Mouse (Mus musculus): Measurements from ENCODE around the gene Prune2. TPM values are rescaled to one million over a fixed set of nuclear protein-coding genes. Genes with fewer than 3 reads are reported as not detected.

Gene Prune2
- polyA plus RNA-seq (2012; fragmentation: generic; extraction: Trizol), result 17.0 TPM
- long read RNA-seq, experiment 1, partial matches to known transcripts, result 7 of 16 reads
- long read RNA-seq, experiment 1, other reads (novel, unspliced or antisense), result 6 of 16 reads
- long read RNA-seq, experiment 2, partial matches to known transcripts, result 2 of 15 reads
- long read RNA-seq, experiment 2, other reads (novel, unspliced or antisense), result 12 of 15 reads

DNA sequence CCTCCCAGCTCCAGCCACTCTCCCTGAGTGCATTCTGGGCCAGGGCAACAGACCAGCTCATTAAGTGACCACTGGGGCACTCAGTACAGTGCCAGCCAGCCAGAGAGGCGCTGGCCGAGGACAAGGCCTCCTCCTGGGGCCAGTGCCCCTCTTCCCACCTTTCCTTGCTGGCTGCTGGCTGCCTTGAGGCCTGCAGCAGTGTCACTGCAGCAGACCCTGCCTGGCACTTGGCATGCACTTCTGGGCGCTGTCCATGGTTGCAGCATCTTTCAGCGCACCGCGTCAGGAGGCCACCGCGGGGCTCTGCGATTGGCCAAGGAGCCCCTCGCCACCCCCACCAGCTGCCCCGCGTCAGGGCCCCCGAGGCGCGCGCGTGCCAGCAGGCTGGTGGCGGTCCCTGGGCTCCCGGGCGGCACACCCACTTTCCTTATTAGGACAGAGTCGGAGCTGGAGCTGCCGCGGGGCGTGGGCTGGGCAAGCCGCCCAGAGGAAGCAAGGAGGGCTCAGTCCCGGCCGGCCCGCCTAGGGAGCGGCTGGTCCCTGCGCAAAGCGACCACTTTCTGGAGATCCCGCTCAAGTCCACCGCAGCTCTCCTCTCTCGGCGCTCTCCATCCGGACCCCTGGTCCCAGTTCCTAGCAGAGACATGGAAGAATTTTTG is at the start of gene Prune2:
Prune2 (plus strand) TSS at position 506 of the 659 bp plus-strand sequence.
- peak; percentile 87 for TF ChIP-seq MAX (IDR thresholded peaks at IDR 0.05)
- TF ChIP-seq MYOD1 (IDR thresholded peaks at IDR 0.05; ENCODE audit: control insufficient read depth, insufficient read length, low read depth), result no peak
- TF ChIP-seq CTCF (IDR thresholded peaks at IDR 0.05; ENCODE audit: control insufficient read depth, insufficient read depth, insufficient read length), result no peak
- TF ChIP-seq CEBPB (IDR thresholded peaks at IDR 0.05; ENCODE audit: low read depth), result peak; percentile 18
- TF ChIP-seq FOSL1 (IDR thresholded peaks at IDR 0.05; ENCODE audit: insufficient read depth, low read length, poor library complexity, severe bottlenecking), result no peak
- peak; percentile 59 for TF ChIP-seq USF1 (IDR thresholded peaks at IDR 0.05; ENCODE audit: low read depth)
- TF ChIP-seq MYOG (IDR thresholded peaks at IDR 0.05; ENCODE audit: control insufficient read depth, extremely low read depth, insufficient read length), result no peak
- peaks cover 12% of the 10 kb centered on the region for H3K36me3 ChIP-seq (ENCODE audit: control insufficient read depth, insufficient read depth)
- peaks cover 47% of the 10 kb centered on the region for H3K79me2 ChIP-seq (ENCODE audit: control insufficient read depth, insufficient read depth)
- peaks cover 40% of the 10 kb centered on the region for H3K79me3 ChIP-seq (ENCODE audit: low read depth)
- H3ac ChIP-seq (ENCODE audit: control insufficient read depth, insufficient read length, low read depth), result peak within 1 kb of the TSS; percentile 88
- peak within 1 kb of the TSS; percentile 81 for H3K4me3 ChIP-seq (ENCODE audit: insufficient read depth, poor library complexity, severe bottlenecking)
- H3K27me3 ChIP-seq (ENCODE audit: control insufficient read depth, insufficient read depth, insufficient read length), result no peaks in the 10 kb centered on the region

- H3K27me3 ChIP-seq (ENCODE audit: control insufficient read depth, insufficient read depth, insufficient read length), result no peaks in the 10 kb centered on the region
- no peaks in the 10 kb centered on the region for H3K79me2 ChIP-seq (ENCODE audit: control insufficient read depth, insufficient read depth)
- no peaks in the 10 kb centered on the region for H3K36me3 ChIP-seq (ENCODE audit: control insufficient read depth, insufficient read depth)
- H3K79me3 ChIP-seq (ENCODE audit: low read depth), result no peaks in the 10 kb centered on the region
- H3K4me3 ChIP-seq (ENCODE audit: insufficient read depth, poor library complexity, severe bottlenecking), result no peak overlapping the region
- no peak overlapping the region for H3ac ChIP-seq (ENCODE audit: control insufficient read depth, insufficient read length, low read depth)
- TF ChIP-seq MYOG (IDR thresholded peaks at IDR 0.05; ENCODE audit: control insufficient read depth, extremely low read depth, insufficient read length) (no peak), USF1 (IDR thresholded peaks at IDR 0.05; ENCODE audit: low read depth) (no peak), CEBPB (IDR thresholded peaks at IDR 0.05; ENCODE audit: low read depth) (no peak), MAX (IDR thresholded peaks at IDR 0.05) (no peak), CTCF (IDR thresholded peaks at IDR 0.05; ENCODE audit: control insufficient read depth, insufficient read depth, insufficient read length) (no peak), FOSL1 (IDR thresholded peaks at IDR 0.05; ENCODE audit: insufficient read depth, low read length, poor library complexity, severe bottlenecking) (no peak), MYOD1 (IDR thresholded peaks at IDR 0.05; ENCODE audit: control insufficient read depth, insufficient read length, low read depth) (no peak)
Observed at GRCm38 (mm10) chr19:16911507-16911906, 44.4 kb upstream of the Prune2 start.

- Histone ChIP-seq H3K79me3 (ENCODE audit: low read depth) (no peaks in the 10 kb centered on the region), H3ac (ENCODE audit: control insufficient read depth, insufficient read length, low read depth) (no peak overlapping the region), H3K4me3 (ENCODE audit: insufficient read depth, poor library complexity, severe bottlenecking) (no peak overlapping the region), H3K27me3 (ENCODE audit: control insufficient read depth, insufficient read depth, insufficient read length) (no peaks in the 10 kb centered on the region), H3K36me3 (ENCODE audit: control insufficient read depth, insufficient read depth) (no peaks in the 10 kb centered on the region), H3K79me2 (ENCODE audit: control insufficient read depth, insufficient read depth) (no peaks in the 10 kb centered on the region)
- TF ChIP-seq CEBPB (IDR thresholded peaks at IDR 0.05; ENCODE audit: low read depth) (no peak), MYOG (IDR thresholded peaks at IDR 0.05; ENCODE audit: control insufficient read depth, extremely low read depth, insufficient read length) (no peak), USF1 (IDR thresholded peaks at IDR 0.05; ENCODE audit: low read depth) (no peak), FOSL1 (IDR thresholded peaks at IDR 0.05; ENCODE audit: insufficient read depth, low read length, poor library complexity, severe bottlenecking) (no peak)
Observed at GRCm38 (mm10) chr19:16924516-16924915, 31.4 kb upstream of the Prune2 start.

GRCm38 (mm10) chr19:16934664-16935063 is 21.3 kb upstream of the Prune2 start:
- no peaks in the 10 kb centered on the region for H3K79me2 ChIP-seq (ENCODE audit: control insufficient read depth, insufficient read depth)
- H3K27me3 ChIP-seq (ENCODE audit: control insufficient read depth, insufficient read depth, insufficient read length), result no peaks in the 10 kb centered on the region
- TF ChIP-seq CEBPB (IDR thresholded peaks at IDR 0.05; ENCODE audit: low read depth) (no peak), USF1 (IDR thresholded peaks at IDR 0.05; ENCODE audit: low read depth) (no peak), MYOD1 (IDR thresholded peaks at IDR 0.05; ENCODE audit: control insufficient read depth, insufficient read length, low read depth) (no peak), FOSL1 (IDR thresholded peaks at IDR 0.05; ENCODE audit: insufficient read depth, low read length, poor library complexity, severe bottlenecking) (no peak), CTCF (IDR thresholded peaks at IDR 0.05; ENCODE audit: control insufficient read depth, insufficient read depth, insufficient read length) (no peak), MAX (IDR thresholded peaks at IDR 0.05) (no peak), MYOG (IDR thresholded peaks at IDR 0.05; ENCODE audit: control insufficient read depth, extremely low read depth, insufficient read length) (no peak)
- no peak overlapping the region for H3ac ChIP-seq (ENCODE audit: control insufficient read depth, insufficient read length, low read depth)
- H3K79me3 ChIP-seq (ENCODE audit: low read depth), result no peaks in the 10 kb centered on the region
- H3K36me3 ChIP-seq (ENCODE audit: control insufficient read depth, insufficient read depth), result no peaks in the 10 kb centered on the region
- no peak overlapping the region for H3K4me3 ChIP-seq (ENCODE audit: insufficient read depth, poor library complexity, severe bottlenecking)

- TF ChIP-seq MYOD1 (IDR thresholded peaks at IDR 0.05; ENCODE audit: control insufficient read depth, insufficient read length, low read depth) (no peak), FOSL1 (IDR thresholded peaks at IDR 0.05; ENCODE audit: insufficient read depth, low read length, poor library complexity, severe bottlenecking) (no peak), CEBPB (IDR thresholded peaks at IDR 0.05; ENCODE audit: low read depth) (no peak)
- H3K27me3 ChIP-seq (ENCODE audit: control insufficient read depth, insufficient read depth, insufficient read length), result no peaks in the 10 kb centered on the region
- H3K79me3 ChIP-seq (ENCODE audit: low read depth), result no peaks in the 10 kb centered on the region
- no peaks in the 10 kb centered on the region for H3K36me3 ChIP-seq (ENCODE audit: control insufficient read depth, insufficient read depth)
- H3ac ChIP-seq (ENCODE audit: control insufficient read depth, insufficient read length, low read depth), result no peak overlapping the region
- no peaks in the 10 kb centered on the region for H3K79me2 ChIP-seq (ENCODE audit: control insufficient read depth, insufficient read depth)
- no peak overlapping the region for H3K4me3 ChIP-seq (ENCODE audit: insufficient read depth, poor library complexity, severe bottlenecking)
Observed at GRCm38 (mm10) chr19:16948794-16949313, 7.1 kb upstream of the Prune2 start.
